Mouse (Mus musculus) embryonic facial prominence, embryonic 14.5 days (tissue): ENCODE measurements around the gene Sun5. TPM values are rescaled to one million over a fixed set of nuclear protein-coding genes. Genes with fewer than 3 reads are reported as not detected.

ENCODE experiments used
- polyA plus RNA-seq: library from polyadenylated mRNA; unstranded; fragments of >200 nt; fragmentation: Nextera tagmentation; extraction: Ambion mirVana; gene quantifications from 2 replicates; pipeline ENCODE4 v1.2.1, GENCODE M21; 2014

Sun5 gene
- polyA plus RNA-seq, 1 experiment from 2014 or later: not detected

Other genes starting within 250 kb of the Sun5 start
- gene Commd7, start 238.3 kb downstream of the Sun5 start, polyA plus RNA-seq: 61.5 and 66.5 TPM in 2 replicates
- gene Dnmt3b, start 221.6 kb downstream of the Sun5 start, polyA plus RNA-seq: 7.0 and 7.6 TPM in 2 replicates
- not detected in 2 replicates for gene Dnmt3c, start 174.4 kb downstream of the Sun5 start, polyA plus RNA-seq
- 228 and 238 TPM in 2 replicates for gene Mapre1, start 129.8 kb downstream of the Sun5 start, polyA plus RNA-seq
- 0.11 TPM in 1 of 2 replicates, not detected in the other for gene Efcab8, start 91.2 kb downstream of the Sun5 start, polyA plus RNA-seq
- not detected in 2 replicates for gene Bpifb2, start 4.0 kb upstream of the Sun5 start, polyA plus RNA-seq
- gene Bpifb6, start 29.3 kb upstream of the Sun5 start, polyA plus RNA-seq: 0.16 TPM in 1 of 2 replicates, not detected in the other
- 0.10 TPM in 1 of 2 replicates, not detected in the other for gene Bpifb3, start 47.1 kb upstream of the Sun5 start, polyA plus RNA-seq
- 0.11 TPM in 1 of 2 replicates, not detected in the other for gene Bpifb4, start 67.1 kb upstream of the Sun5 start, polyA plus RNA-seq
- 0.13 TPM in 1 of 2 replicates, not detected in the other for gene Bpifa6, start 103.9 kb upstream of the Sun5 start, polyA plus RNA-seq
- gene Bpifa2, start 137.2 kb upstream of the Sun5 start, polyA plus RNA-seq: 0.47 TPM in 1 of 2 replicates, not detected in the other